Mouse (Mus musculus): ENCODE results near the gene Palm. TPM values are rescaled to one million over a fixed set of nuclear protein-coding genes. Genes with fewer than 3 reads are reported as not detected.
A peak's percentile ranks its signal among the peaks of the same experiment; 100 is the strongest.

Palm gene
- total RNA-seq, 2 experiments from 2014 or later = 26.6 to 36.8 TPM

DNA sequence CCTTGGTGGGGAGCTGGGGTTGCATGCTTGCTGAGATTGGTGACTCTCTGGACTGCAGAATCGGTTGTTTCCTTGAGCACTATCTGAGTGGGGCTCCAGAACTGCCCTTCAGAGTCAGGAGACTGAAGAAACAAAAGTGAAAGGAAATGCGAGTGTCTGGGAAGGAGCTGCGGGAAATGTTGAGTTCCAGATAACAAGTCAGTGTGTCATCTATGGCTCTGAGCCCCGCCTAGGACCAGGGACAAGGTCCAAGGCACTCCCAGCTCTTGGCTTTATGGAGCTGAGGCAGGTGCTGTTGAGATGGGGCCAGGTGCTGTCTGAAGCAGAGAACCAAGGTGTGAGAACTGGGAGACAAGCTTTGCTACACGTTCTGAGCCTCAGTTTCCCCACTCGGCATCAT is 31.0 kb downstream of the Palm start:
- DNase-seq = no peak

DNA sequence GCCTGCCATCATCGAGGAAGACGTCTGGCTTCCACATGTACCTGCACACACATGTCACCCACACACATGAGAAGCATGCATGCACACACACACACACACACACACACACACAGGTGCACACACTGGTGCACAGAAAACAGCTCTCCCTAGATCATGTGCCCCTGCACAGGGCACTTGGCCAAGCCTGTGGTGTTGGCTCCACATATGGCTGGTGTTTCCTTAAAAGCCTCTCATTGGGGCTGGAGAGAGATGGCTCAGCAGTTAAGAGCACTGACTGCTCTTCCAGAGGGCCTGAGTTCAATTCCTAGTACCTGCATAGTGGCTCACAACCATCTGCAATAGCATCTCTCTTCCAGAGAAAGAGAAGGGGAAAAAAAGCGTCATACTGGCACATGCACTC is 38.2 kb downstream of the Palm start:
- no peak for DNase-seq

DNA sequence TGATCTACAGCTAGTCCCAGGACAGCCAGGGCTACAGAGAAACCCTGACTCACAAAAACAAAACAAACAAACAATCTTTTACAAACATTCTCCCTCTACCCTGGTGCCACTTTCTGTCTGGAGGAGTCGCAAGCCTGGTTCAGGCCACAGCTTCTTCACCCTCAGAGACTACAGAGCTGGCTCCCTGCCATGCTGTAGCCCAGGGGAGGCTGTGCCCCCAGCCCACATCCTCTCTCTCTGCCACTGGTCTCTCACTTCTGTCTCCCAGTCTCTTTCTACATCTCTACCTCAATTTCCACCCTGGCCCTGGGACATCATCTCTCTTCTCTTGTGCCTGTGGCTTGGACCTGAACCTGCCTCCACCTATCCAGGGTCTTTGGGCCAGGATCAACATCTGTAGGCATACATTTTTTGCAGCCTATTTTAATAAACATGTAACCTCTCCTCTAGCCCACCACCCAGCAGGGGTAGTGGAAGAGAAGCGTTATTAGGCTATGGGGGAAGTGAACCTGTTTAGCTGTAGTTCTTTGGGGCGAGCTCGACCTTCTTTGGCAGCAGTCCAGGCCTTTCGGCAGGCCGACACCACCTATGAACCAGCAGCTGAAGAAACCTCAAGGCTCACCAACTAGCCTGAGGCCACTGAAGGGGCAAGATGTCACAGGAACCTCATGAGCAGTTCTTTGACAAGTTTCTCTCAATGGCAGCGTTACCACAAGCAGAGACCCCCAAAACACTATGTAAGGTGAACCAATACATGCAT is 38.8 kb downstream of the Palm start:
- DNase-seq = no peak

DNA sequence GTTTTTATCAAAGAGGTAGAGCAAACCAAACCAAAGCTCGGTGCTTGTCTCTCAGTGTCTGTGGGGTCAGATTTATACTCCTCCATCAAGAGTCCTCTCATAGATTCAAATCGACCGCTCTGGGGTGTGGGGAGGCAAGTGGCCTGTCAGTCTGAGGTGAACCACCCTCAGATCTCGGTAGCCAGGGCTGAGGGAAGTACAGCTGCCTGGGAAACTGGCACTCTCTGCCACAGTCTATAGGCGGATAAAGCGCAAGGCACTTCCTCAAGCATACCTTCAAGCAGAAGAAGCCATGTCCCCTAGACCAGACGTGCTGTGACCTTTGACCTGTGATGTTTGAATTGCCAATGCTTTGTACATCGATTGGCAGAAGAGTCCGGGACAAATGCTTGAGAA is 39.4 kb downstream of the Palm start:
- DNase-seq = no peak

DNA sequence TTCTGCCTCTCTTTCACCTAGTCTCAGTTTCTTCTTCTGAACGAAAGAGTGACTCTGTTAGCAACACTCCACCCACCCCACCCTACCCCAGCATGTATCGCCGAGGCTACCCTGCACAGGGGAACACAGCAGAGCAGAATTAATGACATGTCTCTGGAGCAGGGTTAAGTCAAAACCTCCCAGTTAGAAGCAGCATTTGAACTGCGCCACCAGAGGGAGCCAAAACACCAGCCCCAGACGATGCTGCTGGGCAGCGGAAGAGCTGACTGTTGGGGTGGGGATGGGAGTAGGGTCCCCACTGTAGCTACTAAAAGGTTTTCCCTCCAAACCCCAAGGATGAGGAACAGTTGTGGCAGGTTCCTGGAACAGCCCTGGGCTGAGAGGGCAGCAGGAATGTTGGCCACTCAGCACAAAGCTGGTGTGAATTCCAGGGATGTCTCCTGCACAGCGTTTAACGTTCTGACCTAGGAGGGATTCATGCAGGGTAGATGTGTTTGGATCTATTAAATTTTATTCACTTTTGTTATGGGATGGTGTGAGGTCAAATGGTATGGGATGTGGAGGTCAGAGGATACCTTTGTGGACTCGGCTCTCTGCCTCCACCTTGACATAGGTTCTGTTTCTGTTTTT is 41.5 kb downstream of the Palm start:
- peak; percentile 80 for DNase-seq

DNA sequence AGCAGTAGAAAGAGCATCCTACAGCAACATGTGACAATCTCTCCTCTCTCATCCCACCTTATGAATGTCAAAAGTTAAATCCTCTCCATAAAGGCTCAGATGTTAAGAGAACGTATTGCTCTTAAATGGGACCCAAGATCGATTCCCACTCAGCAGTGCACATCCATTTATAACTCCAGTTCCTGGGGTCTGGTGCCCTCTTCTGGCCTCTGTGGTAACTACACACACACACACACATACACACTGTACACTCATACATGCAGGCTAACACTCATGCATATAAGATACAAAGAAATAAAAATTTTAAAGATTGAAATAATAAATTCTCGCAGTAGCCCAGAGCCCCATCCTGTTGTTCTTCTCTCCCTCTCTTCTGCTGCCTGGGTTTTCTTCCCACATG is 43.5 kb downstream of the Palm start:
- DNase-seq = no peak

DNA sequence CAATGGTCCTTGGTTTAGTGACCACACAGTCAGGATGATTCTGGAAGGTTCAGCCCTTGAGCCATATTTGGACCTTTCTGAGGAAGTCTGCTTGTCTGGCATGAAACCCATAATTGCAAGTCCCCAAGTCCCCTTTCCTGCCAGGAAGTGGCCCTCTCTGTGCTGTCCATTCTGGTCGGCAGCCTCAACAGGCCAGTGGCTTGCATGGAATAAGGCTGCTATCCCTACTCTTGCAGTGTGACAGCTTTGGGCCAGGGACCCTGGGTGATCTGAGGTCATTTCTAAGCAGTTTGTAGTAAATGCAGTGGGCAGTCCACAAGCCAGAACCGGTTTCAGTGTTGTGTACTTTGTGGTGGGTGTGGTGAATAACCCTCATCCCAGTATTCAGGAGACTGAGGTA is 44.8 kb downstream of the Palm start:
- DNase-seq = no peak

DNA sequence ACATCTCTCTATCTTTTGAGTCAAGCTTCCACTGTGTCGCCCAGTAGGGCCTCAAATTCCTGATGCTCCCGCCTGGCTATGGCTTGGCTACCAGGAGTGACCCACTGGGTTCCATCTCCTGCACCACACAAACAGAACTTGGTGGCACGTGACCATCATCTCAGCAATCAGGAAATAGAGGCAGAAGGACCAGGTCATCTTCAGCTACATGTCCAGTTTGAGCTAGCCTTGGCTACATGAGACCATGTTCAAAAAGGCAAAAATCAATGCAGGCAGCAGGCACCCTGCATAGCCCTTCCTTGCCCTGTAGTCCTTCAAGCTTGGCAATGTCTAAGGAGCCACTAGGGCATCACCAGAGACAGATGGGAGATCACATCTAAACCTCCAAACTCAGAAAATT is 46.7 kb downstream of the Palm start:
- DNase-seq = no peak

DNA sequence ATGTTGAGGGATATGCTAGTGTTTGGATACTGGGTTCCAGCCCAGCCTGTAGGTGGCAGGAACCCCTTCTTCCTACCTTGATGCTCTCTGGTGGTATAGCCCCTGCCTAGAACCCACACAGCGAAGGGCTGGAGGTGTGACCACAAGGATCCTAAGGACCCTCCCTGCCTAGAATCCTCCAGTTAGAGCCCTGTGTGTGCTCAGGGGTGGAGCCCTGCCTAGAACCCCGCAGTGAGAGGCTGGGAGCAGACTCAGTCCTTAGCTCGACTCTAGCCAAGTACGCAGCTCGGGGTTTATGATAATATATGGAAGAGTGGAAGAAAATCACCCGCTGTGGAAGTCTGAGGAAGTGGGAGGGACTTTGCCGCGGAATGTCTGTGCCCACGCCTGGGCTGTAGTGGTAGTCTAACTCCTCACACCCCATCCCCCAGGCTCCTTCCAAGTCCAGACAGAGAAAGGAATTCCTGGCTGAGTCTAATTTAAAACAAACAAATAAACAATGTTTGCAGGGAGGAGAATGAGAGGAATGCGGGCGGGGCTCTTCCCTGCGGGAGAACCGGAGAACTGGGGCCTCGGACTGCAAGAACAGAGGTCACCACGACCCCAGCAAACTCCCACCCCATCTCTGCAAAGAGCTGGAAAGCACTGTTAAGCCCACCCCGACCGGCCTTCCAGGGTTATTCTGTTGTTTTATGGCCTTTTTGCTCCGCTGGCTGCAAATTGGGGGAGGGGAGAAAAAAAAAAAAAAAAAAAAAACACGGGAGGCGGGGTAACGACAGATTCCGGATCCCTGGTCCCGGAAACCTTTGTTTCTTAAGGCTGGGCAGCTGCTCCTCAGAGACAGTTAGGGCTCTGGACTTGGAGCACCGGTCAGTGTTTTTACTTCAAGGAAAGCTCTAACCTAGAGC is 47.5 kb downstream of the Palm start:
- DNase-seq = peak; percentile 42

DNA sequence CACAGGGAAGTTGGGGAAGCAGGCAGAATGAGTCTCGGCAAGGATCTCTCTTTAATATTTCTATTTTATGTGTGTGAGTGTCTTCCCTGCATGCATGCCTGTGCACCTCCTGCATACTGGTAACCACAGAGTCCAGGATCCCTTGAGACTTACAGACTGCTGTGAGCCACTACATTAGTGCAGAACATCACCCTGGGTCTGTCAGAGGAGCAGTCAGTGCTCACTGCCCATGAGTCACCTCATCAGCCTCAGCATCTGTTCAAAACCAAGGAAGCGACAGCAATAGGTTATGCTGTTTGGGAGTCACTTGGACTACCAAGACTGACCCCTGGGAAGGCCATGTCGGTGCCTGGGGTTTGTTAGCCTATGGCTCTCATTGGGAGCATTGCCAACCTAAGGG is 49.0 kb downstream of the Palm start:
- DNase-seq = no peak

DNA sequence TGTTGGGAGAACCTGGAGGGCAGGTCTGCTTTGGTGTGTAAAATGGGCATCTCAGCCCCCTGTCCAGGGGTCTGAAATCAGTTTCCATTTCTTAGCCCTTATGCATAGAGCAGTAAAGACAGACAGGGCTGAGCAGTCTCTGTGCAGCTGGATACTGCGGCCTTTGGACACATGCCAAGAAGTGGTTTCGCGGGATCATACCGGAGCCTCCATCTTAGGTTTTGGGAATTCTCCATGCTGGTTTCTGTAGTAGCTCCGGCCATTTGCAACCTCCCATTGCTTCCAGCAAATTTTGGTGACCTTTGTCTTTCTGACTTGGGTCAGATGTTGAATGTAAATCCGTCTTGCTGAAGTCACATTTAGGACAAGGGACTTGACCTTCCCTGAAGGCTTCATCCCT is 50.1 kb downstream of the Palm start:
- DNase-seq = no peak

DNA sequence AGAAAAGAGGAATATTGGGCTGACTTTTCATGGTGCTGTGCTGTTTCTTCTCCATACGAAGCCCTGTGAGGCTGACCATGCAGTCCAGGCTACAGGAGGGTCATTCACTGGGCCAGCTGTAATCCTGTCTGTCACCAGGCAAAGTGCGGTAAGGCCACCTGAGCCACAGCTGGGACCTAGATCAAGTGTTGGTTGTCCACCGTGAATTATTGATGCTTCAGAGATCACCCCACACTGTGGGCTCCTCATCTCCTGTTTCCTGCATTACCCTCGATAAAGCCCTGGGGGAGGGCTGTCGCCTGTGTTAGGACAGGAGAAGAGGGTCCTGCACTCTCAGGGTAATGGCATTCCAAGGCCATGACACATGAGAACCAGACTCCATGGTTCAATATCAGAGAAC is 53.2 kb downstream of the Palm start:
- DNase-seq = no peak

DNA sequence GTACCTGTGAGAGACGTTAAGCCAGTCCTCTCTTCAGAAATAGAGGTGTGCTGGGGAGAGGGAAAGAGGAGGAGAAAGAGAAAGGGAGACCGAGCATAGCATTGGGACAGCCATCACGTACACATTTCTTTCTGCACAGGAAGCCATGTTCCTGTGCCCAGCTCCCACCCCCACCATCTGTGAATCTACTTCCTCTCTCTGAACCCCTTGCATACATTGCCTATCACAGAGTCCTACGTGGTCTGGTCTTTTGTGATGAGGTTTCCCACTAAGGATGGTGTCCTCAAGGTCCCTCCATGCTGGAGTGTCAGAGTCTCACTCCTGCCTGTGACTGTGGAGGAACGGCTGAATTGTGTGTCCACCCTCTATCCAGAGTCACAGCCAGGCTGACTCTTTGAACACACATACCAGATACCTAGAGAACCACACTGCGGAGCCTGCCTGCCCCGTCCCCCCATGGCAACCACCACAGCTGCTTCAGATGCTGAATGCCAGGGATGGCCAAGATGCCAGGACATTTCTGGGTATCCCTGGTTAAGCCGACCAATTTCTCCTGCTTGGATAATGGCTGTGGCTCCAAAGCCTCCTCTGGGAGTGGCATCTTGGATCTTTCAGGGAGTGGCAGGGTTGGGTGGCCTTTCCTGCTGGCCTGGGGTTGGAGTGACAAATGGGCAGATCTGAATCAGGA is 56.7 kb downstream of the Palm start:
- DNase-seq = no peak

DNA sequence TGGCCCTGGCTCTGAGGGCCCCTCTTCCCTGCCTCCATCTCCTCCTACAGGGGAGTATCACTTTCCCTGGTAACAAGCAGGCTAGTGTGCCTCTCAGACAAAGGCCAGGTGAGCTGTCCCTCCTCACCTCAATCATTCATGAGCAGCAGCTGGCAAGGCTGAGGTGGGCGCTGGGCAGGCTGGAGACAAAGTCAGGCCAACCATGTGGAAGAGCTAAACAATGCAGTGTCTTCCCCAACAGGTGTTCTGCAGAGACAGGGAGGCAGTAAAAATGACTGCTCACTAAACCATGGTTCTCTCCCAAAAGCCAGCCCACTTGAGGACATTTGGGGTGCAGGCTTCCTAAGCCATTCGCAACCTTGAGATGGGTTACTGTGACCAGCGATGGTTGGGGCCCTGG is 58.3 kb downstream of the Palm start:
- no peak for DNase-seq

DNA sequence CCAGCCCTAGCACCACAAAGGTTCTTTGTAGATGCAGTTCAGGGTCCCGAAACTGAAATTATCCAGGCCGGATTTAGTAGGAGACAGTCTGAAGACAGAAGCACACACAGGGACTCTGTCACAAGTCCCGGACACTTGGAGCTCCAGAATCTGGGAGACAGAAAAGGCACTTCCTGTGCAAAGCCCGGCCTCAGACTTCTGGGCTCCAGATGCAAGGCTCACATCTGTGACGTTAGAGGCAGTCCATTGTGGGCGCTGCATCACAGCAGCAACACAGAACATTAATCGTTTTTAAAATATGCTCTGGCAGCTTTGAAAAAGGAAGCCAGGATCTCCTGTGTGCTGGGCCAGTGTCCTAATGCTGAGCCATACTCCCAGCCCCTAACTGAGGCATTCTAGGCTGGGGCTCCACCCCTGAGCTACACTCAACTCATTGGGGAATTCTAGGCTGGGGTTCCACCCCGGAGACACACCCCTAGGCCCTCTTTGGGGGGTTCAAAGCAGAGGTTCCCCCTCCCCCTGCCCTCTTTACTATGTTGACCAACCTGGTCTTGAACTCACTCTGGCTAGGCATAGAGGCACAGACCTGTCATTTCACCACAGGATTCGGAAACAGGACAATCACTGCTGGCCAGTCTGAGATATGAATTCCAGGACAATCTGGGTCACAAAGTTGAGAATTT is 58.9 kb downstream of the Palm start:
- DNase-seq = no peak

DNA sequence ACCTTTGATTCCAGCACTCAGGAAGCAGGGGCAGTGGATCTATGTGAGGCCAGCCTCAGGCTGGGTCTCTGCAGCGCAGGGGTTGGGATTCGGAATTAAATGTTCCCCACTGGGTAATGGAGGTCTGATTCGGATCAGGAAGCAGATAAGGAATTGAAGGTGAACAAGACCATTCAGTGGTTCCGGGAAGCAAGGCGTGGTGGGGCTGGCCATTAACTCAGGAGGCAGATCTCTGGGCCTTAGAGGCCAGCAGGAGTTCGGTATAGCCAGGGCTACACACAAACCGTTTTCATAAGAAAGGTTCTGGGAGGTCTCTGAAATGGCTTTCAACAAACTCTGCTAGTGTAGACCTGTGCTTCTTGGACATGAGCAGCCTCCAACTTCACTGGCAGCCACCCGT is 59.5 kb downstream of the Palm start:
- DNase-seq = no peak

DNA sequence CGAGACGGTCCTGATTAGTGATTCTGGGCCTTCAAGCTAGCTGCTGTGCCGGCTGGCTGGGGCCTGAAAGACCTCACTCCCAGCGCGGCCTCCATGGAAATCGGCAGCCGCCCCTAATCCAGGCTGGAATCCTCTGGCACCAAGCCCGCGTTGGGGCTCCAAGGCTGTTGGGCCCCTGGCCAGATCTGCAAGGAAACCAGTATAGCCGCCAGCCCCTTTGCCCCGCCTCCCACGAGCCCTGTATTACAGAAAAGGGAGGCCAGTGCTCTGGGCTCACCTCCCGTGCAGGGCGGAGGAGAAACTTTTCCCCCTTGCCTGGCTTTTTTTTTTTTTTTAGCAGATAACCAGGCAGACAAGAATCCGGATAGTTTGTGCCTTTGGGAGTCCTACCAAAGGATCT is 60.0 kb downstream of the Palm start:
- DNase-seq = peak; percentile 99

DNA sequence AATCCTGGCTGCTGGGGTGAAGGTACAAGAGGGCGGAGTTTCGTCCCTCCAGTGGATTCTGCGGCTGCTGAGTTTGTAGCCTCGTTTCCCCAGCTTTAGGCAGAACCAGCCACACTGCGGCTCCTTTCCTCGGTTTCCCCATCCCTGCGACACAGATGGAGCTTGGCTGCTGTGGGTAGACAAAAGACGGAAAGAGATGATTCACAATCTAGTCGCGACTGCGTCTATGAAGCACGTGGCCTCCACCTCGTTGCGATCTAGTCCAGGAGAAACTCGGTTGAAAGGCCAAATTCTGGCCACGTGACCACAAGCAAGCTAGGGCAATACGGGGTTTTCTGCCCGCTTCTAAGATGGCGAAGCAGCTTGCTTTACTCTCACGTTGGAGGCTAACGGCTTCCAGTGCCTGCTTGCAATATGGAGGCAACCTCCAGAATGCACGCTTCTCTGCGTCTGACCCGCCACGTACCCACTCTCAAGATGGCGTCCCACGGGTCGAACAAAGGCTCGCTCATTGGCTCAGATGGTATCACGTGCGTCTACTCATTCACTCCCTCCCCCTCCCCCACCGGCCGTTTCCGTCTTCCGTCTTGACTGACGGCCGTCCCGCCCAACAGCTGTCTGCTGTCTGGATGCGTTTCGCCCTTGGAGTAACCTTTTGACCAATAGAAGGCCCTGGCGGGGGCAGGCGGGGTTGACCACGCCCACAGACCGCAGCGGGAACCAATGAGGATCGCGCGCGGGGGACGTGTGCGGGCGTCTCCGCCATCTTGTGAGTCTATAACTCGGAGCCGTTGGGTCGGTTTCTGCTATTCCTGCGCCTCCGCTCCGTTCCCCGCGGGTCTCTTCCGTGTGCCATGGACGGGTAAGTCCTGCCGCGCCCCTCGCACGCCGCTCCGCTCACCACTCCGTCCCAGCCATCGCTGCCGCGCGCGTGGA is 60.8 kb downstream of the Palm start, which contains the start of gene Ptbp1:
Ptbp1 (plus strand) TSS at position 568 of the 936 bp plus-strand sequence.
- DNase-seq = peak; percentile 99

DNA sequence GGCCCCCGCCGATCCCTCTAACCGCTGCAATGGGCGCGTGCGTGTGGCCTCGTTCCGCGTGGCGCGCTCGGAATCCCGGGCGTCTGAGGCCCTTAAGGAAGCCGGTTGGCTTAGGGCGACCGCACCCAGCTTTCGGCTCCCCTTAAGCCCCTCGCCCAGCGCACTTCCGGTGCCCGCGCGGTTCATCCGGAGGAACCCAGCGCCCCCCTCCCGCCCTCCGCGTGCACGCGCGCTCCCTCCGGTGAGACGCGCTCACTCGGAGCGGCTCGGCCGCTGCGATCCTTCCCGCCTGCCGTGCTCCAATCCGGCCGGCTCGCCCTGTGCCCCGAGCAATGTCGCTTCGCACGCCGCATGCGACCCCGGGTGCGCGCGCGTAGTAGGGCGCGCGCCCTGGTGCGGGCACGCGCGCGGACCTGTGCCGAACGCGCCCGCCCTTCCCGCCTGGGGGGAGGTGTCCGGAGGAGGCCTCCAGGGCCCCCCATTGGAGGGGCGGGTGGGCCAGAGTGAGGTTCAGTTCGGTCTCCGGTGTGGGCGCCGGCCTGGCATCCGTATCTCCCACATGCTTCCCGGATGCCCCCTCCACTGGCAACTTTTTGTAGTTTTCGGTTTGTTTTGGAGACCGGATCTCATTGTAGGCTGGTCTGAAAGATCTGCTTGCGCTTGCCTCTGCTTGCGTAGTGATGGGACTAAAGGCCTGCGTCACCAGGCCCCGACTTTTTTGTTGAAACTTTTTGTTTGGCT is 61.6 kb downstream of the Palm start:
- peak; percentile 77 for DNase-seq
